Mouse (Mus musculus) intestine, embryonic 16.5 days (tissue): ENCODE data around the gene Hist1h2af. TPM values are rescaled to one million over a fixed set of nuclear protein-coding genes. Genes with fewer than 3 reads are reported as not detected.

Experiments used
- ATAC-seq: fragments of 200-750 bp; cut with Nextera tagmentation; 2 replicates; pipeline ENCODE4 v1.8.0; 2017; ENCODE audit warnings: moderate TSS enrichment, moderate library complexity
- H3K27ac ChIP-seq: fragments of 300-500 bp; sonication (generic); 2 replicates; pipeline ENCODE4 v1.5.1; 2014; ENCODE audit warnings: mild to moderate bottlenecking, low read length
- H3K27me3 ChIP-seq: fragments of 300-500 bp; sonication (generic); replicated peaks from 2 replicates; pipeline ENCODE4 v1.6.1; 2014; ENCODE audit warnings: low read length, control low read depth, mixed read lengths; ENCODE audit not compliant: control insufficient read depth, insufficient read depth
- H3K36me3 ChIP-seq: fragments of 300-500 bp; sonication (generic); 2 replicates; pipeline ENCODE4 v1.6.1; 2014; ENCODE audit warnings: low read length, control low read depth; ENCODE audit not compliant: control insufficient read depth, insufficient read depth
- H3K4me1 ChIP-seq: fragments of 300-500 bp; sonication (generic); 2 replicates; pipeline ENCODE4 v1.6.1; 2014; ENCODE audit warnings: low read length, control low read depth, mixed read lengths; ENCODE audit not compliant: control insufficient read depth, insufficient read depth
- H3K4me2 ChIP-seq: fragments of 300-500 bp; sonication (generic); 2 replicates; pipeline ENCODE4 v1.6.1; 2014; ENCODE audit warnings: low read depth, low read length, control low read depth
- H3K4me3 ChIP-seq: fragments of 300-500 bp; sonication (generic); 2 replicates; pipeline ENCODE4 v1.5.1; 2014; ENCODE audit warnings: mild to moderate bottlenecking, low read length
- H3K9ac ChIP-seq: fragments of 300-500 bp; sonication (generic); 2 replicates; pipeline ENCODE4 v1.6.1; 2014; ENCODE audit warnings: low read depth, low read length
- H3K9me3 ChIP-seq: fragments of 300-500 bp; sonication (generic); 2 replicates; pipeline ENCODE4 v1.6.1; 2016; ENCODE audit warnings: low read length, control low read depth; ENCODE audit not compliant: control insufficient read depth
- WGBS: fragments of 180-500 bp; shearing (Covaris S2); extraction: QIAGEN DNeasy Blood & Tissue Kit; methylation state at CpG from one replicate; pipeline ENCODE4 v1.1.7; 2014; 5-methylcytosine and 5-hydroxymethylcytosine counted together
- polyA plus RNA-seq: library from polyadenylated mRNA; unstranded; fragments of >200 nt; fragmentation: Nextera tagmentation; extraction: Ambion mirVana; gene quantifications from 2 replicates; pipeline ENCODE4 v1.2.1, GENCODE M21; 2015

Hist1h2af gene
- polyA plus RNA-seq, 1 experiment from 2014 or later: 3.6 TPM

GRCm38 (mm10) chr13:23498653-23499052 is 35.1 kb upstream of the Hist1h2af start:
- H3K4me2 ChIP-seq: peak overlapping the region; percentile 49
- peak overlapping the region; percentile 32 for H3K4me3 ChIP-seq
- WGBS: 10% methylated on average over 10 of the region's 10 CpGs
- no peak overlapping the region for H3K27ac ChIP-seq
- no peak overlapping the region for H3K9ac ChIP-seq
- no peaks in the 10 kb centered on the region for H3K9me3 ChIP-seq
- no peaks in the 10 kb centered on the region for H3K27me3 ChIP-seq
- no peak for ATAC-seq
- peaks cover 14% of the 10 kb centered on the region; the same call in 1 of the 2 replicates for H3K4me1 ChIP-seq
- H3K36me3 ChIP-seq: no peaks in the 10 kb centered on the region

- Histone ChIP-seq H3K9ac (no peak overlapping the region), H3K27ac (no peak overlapping the region), H3K36me3 (no peaks in the 10 kb centered on the region), H3K9me3 (no peaks in the 10 kb centered on the region), H3K4me3 (no peak overlapping the region), H3K4me1 (peaks cover 14% of the 10 kb centered on the region; the same call in 1 of the 2 replicates), H3K27me3 (no peaks in the 10 kb centered on the region), H3K4me2 (no peak overlapping the region)
- 29% methylated on average over 7 of the region's 7 CpGs for WGBS
- peak; percentile 47; the same call in 1 of the 2 replicates for ATAC-seq
Observed at GRCm38 (mm10) chr13:23499943-23500342, 33.8 kb upstream of the Hist1h2af start.

GRCm38 (mm10) chr13:23500424-23501200 is 33.1 kb upstream of the Hist1h2af start:
- H3K27me3 ChIP-seq: no peaks in the 10 kb centered on the region
- no peak overlapping the region for H3K4me2 ChIP-seq
- ATAC-seq: peak; percentile 88
- H3K36me3 ChIP-seq: no peaks in the 10 kb centered on the region
- H3K4me3 ChIP-seq: no peak overlapping the region
- peaks cover 17% of the 10 kb centered on the region; the same call in 1 of the 2 replicates for H3K4me1 ChIP-seq
- WGBS: 9% methylated on average over 17 of the region's 17 CpGs
- H3K27ac ChIP-seq: no peak overlapping the region
- no peak overlapping the region for H3K9ac ChIP-seq
- no peaks in the 10 kb centered on the region for H3K9me3 ChIP-seq

- H3K4me1 ChIP-seq: peaks cover 17% of the 10 kb centered on the region; the same call in 1 of the 2 replicates
- no peak for ATAC-seq
- H3K9ac ChIP-seq: no peak overlapping the region
- H3K4me3 ChIP-seq: peak overlapping the region; percentile 24
- peak overlapping the region; percentile 34 for H3K4me2 ChIP-seq
- no peak overlapping the region for H3K27ac ChIP-seq
- H3K36me3 ChIP-seq: no peaks in the 10 kb centered on the region
- 27% methylated on average over 5 of the region's 5 CpGs for WGBS
- no peaks in the 10 kb centered on the region for H3K9me3 ChIP-seq
- no peaks in the 10 kb centered on the region for H3K27me3 ChIP-seq
Observed at GRCm38 (mm10) chr13:23501511-23501910, 32.2 kb upstream of the Hist1h2af start.

GRCm38 (mm10) chr13:23502031-23502567 is 31.6 kb upstream of the Hist1h2af start:
- H3K27me3 ChIP-seq: no peaks in the 10 kb centered on the region
- no peak for ATAC-seq
- WGBS: 47% methylated on average over 9 of the region's 9 CpGs
- peaks cover 17% of the 10 kb centered on the region; the same call in 1 of the 2 replicates for H3K4me1 ChIP-seq
- no peak overlapping the region for H3K27ac ChIP-seq
- H3K9ac ChIP-seq: no peak overlapping the region
- H3K9me3 ChIP-seq: no peaks in the 10 kb centered on the region
- no peaks in the 10 kb centered on the region for H3K36me3 ChIP-seq
- peak overlapping the region; percentile 14 for H3K4me2 ChIP-seq
- peak overlapping the region; percentile 2; the same call in 1 of the 2 replicates for H3K4me3 ChIP-seq

GRCm38 (mm10) chr13:23502916-23503315 is 30.8 kb upstream of the Hist1h2af start:
- no peak overlapping the region for H3K4me3 ChIP-seq
- no peak overlapping the region for H3K27ac ChIP-seq
- WGBS: 68% methylated on average over 4 of the region's 4 CpGs
- no peak for ATAC-seq
- no peaks in the 10 kb centered on the region for H3K36me3 ChIP-seq
- H3K9me3 ChIP-seq: no peaks in the 10 kb centered on the region
- H3K4me2 ChIP-seq: no peak overlapping the region
- H3K27me3 ChIP-seq: no peaks in the 10 kb centered on the region
- H3K4me1 ChIP-seq: peaks cover 14% of the 10 kb centered on the region; the same call in 1 of the 2 replicates
- no peak overlapping the region for H3K9ac ChIP-seq

GRCm38 (mm10) chr13:23503797-23504196 is 29.9 kb upstream of the Hist1h2af start:
- Histone ChIP-seq H3K27me3 (no peaks in the 10 kb centered on the region), H3K9me3 (no peaks in the 10 kb centered on the region), H3K9ac (no peak overlapping the region), H3K4me2 (peak overlapping the region; percentile 7; the same call in 1 of the 2 replicates), H3K4me1 (peaks cover 10% of the 10 kb centered on the region; the same call in 1 of the 2 replicates), H3K4me3 (no peak overlapping the region), H3K36me3 (no peaks in the 10 kb centered on the region), H3K27ac (no peak overlapping the region)
- ATAC-seq: no peak
- 4% methylated on average over 9 of the region's 9 CpGs for WGBS

- H3K9ac ChIP-seq: 0 out of 2 replicates have a peak overlapping the region, but pooled peaks have one; percentile 41
- H3K4me2 ChIP-seq: peak overlapping the region; percentile 53
- H3K9me3 ChIP-seq: no peaks in the 10 kb centered on the region
- H3K4me1 ChIP-seq: peaks cover 16% of the 10 kb centered on the region; the same call in 1 of the 2 replicates
- 20% methylated on average over 14 of the region's 14 CpGs for WGBS
- no peaks in the 10 kb centered on the region for H3K27me3 ChIP-seq
- no peaks in the 10 kb centered on the region for H3K36me3 ChIP-seq
- H3K27ac ChIP-seq: 0 out of 2 replicates have a peak overlapping the region, but pooled peaks have one; percentile 2
- peak overlapping the region; percentile 31 for H3K4me3 ChIP-seq
- no peak for ATAC-seq
Observed at GRCm38 (mm10) chr13:23505662-23506345, 27.9 kb upstream of the Hist1h2af start.

GRCm38 (mm10) chr13:23506351-23506750 is 27.4 kb upstream of the Hist1h2af start:
- no peaks in the 10 kb centered on the region for H3K9me3 ChIP-seq
- H3K9ac ChIP-seq: no peak overlapping the region
- H3K4me2 ChIP-seq: peak overlapping the region; percentile 53
- WGBS: 17% methylated on average over 13 of the region's 13 CpGs
- ATAC-seq: peak; percentile 35; the same call in 1 of the 2 replicates
- H3K27ac ChIP-seq: no peak overlapping the region
- H3K4me3 ChIP-seq: peak overlapping the region; percentile 31; the same call in 1 of the 2 replicates
- H3K27me3 ChIP-seq: no peaks in the 10 kb centered on the region
- H3K4me1 ChIP-seq: peaks cover 16% of the 10 kb centered on the region; the same call in 1 of the 2 replicates
- no peaks in the 10 kb centered on the region for H3K36me3 ChIP-seq
